Mouse (Mus musculus): Measurements from ENCODE around the gene Kcnab1.

Gene Kcnab1

DNA sequence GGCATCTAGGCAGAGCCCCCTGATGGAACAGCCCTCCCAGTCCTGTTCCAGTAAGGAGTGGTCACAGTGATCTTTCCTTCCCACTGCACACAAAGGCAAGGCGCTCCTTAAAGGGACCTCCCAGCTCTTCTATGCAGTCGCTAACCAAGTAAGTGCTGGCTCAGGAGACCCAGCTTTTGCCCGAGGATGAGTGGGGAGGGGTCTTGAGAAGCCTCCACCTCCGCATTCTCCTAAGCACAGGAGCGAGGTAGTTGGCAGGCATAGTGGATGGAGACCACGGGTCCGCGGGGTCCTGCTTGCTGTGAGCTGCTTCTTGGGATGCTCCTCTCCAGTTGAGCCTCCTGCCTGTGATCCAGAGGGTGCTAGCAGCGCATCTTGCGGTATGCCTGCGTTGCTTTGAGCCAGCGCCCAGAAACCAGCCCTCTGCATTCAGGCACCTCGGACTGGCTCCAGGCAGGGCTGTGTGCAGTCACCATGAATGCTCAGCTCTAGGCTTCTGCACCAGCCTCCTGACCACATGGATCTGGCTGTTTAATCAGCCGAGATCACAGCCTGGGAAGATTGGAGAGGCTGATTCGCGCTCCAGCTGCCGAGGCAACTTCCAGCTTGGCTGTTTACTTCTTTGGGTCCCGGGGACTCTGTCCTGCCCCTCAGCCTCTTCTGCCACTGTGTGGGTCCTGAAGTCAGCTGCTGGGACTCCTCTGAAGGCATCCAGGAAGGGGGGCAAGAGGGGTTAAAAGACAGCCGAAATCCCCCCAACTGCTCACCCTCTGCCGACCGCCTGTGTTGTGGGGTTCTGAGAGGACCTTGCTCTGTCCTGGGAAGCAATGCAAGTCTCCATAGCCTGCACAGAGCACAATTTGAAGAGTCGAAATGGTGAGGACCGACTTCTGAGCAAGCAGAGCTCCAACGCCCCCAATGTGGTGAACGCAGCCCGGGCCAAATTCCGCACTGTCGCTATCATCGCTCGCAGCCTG lies at the start of gene Kcnab1:
Gene Kcnab1 (plus strand): TSS at position 440 of the 977 bp plus-strand sequence.
- DNase-seq (ENCODE audit: inconsistent ontology term), result peak; percentile 73

DNA sequence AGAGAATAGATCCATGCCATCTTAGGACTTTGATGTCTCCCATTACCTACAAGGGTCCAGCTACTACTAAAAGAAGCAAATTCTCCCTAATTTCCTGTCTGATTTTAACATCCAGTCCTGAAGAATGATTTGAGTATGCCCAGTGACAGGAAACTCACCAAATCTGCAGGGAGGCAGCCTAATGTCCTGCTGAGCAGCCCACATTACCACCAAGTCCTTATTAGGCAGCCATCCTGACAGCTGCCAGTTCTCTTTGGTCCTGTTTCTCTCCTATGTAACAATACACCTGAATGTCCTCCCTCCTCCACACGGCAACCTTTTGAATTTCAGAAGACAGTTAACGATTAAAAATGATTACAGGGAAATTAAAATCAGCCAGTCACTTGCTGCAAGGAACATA lies 20.9 kb upstream of the Kcnab1 start:
- no peak for DNase-seq (ENCODE audit: inconsistent ontology term)

GRCm38 (mm10) chr3:65104117-65104516 lies 5.1 kb upstream of the Kcnab1 start:
- no peak for DNase-seq (ENCODE audit: inconsistent ontology term)

DNA sequence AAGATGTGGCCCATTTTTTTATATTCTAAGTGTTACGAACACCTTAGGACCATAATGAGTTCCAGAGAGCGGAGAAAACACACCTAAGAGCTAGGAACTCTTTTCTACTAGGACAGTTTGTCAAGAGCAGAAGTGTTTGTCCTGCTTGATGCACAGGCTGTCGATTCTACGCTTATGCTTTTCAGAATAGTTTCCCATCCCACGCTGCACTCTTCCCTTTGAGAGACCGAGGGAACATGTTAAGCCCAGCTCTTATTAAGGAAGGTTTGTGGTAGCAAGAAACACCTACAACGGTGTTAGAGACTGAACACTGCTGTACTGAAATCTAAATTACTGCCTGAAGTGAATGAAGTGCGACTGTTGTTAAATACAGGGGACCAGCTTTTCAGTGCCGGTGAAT lies 1.0 kb downstream of the Kcnab1 start:
- DNase-seq (ENCODE audit: inconsistent ontology term), result no peak

DNA sequence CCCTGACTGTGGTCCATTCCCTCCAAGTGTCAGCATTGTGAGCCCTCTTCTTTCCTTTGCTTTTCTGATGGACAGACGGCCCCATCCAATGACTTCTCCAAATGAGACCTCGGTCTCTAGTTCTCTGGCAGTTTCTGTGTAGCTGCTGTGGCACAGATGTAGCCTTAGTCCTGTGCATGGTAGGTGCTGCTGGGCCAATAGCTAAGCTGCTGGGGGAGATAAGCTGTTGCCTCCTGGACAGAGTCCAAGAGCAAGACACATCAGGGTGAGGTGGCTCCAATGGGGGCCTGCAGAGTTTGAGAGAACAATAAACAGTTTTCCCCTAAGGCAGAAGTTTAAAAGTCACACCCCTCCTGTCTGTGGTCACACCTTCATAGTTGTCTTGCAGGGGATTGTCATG lies 2.0 kb downstream of the Kcnab1 start:
- no peak for DNase-seq (ENCODE audit: inconsistent ontology term)

DNA sequence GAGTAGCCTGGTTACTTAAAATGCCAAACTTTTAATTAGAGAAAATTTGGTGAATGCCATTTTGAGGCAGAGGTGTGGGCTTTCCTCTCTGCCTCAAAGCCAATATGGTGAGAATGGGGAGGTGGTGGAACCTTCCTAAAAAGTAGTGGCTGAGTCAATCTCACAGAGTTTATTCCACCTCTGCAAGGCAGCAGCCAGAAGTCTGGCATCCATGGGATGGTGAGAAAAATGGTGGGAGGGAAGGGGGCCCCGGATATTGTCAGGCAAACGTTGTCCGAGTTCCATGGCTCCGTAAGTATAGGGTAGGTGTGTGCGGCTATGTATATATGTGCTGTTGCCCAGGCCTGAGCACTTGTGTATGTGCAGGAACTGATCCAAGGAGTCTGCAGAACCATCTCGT lies 6.0 kb downstream of the Kcnab1 start:
- no peak for DNase-seq (ENCODE audit: inconsistent ontology term)

DNA sequence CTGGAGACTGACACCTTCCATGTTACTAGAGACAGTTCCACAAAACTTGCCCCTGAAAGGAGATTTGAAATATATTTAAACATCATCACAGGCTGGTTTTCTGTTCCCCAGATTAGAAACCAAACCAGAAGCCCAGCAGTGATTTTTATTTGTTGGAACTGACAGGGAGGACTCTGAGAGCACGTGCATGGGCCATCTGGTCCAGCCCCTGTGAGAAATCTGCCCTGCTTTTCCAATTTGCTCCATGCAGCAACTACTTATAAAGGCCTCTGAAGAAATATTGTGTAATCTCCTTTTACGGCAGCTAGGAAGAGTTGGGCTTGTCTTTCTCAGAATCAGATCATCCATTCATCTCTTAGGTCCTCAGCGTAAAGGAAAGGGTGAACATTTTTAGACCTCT lies 7.8 kb downstream of the Kcnab1 start:
- DNase-seq (ENCODE audit: inconsistent ontology term), result no peak

DNA sequence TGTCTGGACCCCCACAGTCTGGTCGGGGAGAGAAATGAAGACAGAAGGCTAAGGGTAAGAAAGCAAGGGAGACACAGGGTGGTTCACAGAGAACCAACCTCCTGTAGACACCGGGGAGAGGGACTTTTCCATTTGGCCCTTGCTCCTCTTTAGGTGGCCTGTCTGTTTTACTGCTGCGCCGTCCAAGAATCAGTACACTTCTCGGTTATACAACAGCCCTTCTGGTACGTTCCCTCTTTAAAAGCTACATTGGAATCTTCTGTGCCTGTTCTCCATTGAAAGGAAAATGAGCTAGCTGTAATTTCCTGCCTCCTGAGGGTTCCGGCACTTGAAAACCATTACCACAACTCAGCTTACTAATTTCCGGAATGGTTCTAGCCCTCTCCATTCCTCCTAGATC lies 8.2 kb downstream of the Kcnab1 start:
- no peak for DNase-seq (ENCODE audit: inconsistent ontology term)

GRCm38 (mm10) chr3:65124975-65125374 lies 15.8 kb downstream of the Kcnab1 start:
- DNase-seq (ENCODE audit: inconsistent ontology term), result no peak

DNA sequence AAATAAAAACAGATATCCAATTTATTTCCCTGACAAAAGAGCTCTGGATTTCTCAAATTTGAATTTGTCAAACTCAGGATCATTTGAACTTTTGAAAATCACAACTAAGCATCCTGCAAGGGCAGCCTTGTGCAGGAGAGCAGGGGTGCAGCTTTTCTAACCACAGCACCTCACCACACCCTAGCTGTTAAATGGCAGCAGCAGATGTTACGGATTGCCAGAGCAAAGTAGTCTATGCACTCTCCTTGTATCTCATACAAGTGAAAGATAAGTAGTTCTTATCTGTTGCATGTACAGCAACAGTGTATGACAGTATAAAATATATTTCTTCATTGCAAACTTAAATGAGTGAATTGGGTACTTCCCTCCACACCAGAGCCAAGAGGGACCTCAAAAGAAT lies 20.4 kb downstream of the Kcnab1 start:
- DNase-seq (ENCODE audit: inconsistent ontology term), result no peak

- DNase-seq (ENCODE audit: inconsistent ontology term), result no peak
These were observed 25.7 kb downstream of the Kcnab1 start for GRCm38 (mm10) chr3:65134931-65135330.

- no peak for DNase-seq (ENCODE audit: inconsistent ontology term)
These were observed 27.7 kb downstream of the Kcnab1 start for GRCm38 (mm10) chr3:65136897-65137296.

- peak; percentile 66 for DNase-seq (ENCODE audit: inconsistent ontology term)
These were observed 29.6 kb downstream of the Kcnab1 start for GRCm38 (mm10) chr3:65138739-65139138.

DNA sequence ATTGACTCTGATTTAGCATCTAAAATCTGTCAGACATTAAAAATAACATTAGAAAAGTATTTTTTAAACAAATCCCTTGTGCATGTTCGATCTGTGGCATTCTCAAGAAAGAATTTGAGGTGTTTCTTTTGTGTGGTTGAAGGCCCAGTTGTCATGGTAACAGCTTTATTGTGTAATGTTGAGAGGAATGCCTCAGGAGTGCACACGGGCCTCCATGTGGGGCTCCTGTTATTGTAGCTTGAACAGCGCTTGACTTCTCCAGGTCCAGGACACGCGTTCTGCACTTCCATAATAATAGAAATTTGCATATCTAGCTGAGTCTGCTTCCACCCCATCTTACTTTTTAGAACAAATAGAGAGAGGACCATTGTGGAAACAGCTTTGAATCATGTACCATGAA lies 36.0 kb downstream of the Kcnab1 start:
- peak; percentile 16 for DNase-seq (ENCODE audit: inconsistent ontology term)

DNA sequence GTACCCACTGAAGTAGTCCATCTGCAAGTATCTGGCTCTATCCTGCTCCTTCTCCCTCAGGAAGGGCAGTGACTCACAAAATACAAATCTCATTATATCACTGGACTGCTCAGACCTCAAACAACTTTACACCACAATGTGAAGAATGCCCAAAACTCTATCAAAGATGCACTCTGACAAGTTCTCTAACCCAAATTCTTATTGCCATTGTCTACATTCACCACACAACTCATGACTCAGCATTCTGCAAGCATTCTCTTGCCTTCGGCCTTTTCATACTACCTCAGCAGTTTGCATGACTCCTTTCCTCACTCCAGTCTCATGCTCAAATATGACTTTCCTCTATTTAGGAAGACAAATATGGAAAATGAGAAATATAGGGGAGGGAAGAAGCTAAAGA lies 42.6 kb downstream of the Kcnab1 start:
- DNase-seq (ENCODE audit: inconsistent ontology term), result peak; percentile 86

DNA sequence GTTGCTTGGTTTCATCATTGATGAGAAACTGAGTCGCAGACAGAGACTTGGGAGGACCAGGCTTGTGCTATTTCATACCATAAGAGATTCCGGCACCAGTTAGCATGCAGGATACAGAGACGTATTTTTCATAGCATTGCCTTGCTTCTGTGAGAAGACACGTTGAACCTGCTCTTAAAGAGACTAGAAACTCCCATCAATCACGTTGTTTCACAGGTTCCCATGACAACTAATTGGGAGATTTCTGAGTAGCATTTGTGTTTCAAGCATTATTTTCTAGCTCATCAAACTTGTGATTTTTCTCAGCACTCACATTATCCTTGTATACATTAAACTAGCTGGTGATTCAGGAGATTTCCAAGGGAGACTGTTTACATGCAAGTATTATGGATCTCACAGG lies 63.8 kb downstream of the Kcnab1 start:
- no peak for DNase-seq (ENCODE audit: inconsistent ontology term)

DNA sequence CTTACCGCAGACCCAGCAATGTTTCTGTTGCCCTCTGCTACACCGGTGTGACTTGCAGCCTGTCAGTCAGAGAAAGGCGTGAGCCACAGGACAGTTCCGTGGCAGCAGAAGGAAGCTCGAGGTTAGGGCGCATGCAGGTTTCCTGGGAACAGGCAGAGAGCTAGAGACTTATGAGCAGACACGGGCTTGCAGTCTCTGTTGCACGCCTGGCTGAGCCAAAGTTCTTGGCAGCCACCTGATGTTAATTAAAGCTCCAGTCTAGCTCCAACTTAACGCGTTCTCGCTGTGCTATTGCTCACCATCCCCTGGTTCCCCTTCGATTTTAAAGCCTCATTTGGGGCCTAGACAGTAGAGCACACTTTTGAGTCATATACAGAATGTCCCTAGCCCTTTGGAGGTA lies 65.4 kb downstream of the Kcnab1 start:
- peak; percentile 13 for DNase-seq (ENCODE audit: inconsistent ontology term)

DNA sequence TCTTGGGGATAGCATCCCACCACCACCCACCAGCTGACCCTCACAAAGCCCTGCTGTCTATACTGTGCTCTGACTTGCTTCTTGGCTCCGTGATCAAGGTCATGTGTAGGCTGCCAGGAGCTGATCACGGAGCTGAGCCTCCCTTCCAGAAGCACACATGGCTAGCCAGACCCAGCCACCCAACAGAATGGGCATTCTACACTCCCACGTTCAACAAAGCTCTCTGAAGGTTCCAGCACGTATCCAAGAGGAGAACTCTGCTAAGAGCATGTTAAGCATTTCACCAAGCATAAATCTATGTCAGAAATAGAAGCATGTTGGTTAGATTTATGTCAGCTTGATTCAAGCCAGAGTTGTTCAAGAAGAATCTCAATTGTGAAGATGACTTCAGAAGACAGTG lies 66.6 kb downstream of the Kcnab1 start:
- no peak for DNase-seq (ENCODE audit: inconsistent ontology term)

- DNase-seq (ENCODE audit: inconsistent ontology term), result no peak
These were observed 67.7 kb downstream of the Kcnab1 start for GRCm38 (mm10) chr3:65176846-65177245.

- no peak for DNase-seq (ENCODE audit: inconsistent ontology term)
These were observed 78.9 kb downstream of the Kcnab1 start for GRCm38 (mm10) chr3:65187833-65188698.

DNA sequence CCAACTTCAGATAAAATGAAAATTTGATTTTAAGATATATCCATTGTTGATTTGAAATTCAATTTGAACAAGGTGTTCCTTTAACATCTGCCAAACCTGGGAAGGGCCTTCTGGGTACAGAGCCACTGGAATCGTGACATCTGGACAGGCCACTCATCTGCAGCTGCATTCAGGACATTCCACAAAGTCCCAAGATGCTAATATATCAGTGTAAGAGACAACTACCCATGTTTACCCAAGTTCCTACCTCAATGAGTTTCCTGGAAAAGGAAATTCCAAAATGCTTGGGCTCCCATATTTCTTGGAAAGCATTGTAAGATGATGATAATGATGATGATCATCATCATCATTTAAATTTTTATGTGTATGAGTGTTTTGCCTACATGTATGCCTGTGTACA lies 91.4 kb downstream of the Kcnab1 start:
- no peak for DNase-seq (ENCODE audit: inconsistent ontology term)

DNA sequence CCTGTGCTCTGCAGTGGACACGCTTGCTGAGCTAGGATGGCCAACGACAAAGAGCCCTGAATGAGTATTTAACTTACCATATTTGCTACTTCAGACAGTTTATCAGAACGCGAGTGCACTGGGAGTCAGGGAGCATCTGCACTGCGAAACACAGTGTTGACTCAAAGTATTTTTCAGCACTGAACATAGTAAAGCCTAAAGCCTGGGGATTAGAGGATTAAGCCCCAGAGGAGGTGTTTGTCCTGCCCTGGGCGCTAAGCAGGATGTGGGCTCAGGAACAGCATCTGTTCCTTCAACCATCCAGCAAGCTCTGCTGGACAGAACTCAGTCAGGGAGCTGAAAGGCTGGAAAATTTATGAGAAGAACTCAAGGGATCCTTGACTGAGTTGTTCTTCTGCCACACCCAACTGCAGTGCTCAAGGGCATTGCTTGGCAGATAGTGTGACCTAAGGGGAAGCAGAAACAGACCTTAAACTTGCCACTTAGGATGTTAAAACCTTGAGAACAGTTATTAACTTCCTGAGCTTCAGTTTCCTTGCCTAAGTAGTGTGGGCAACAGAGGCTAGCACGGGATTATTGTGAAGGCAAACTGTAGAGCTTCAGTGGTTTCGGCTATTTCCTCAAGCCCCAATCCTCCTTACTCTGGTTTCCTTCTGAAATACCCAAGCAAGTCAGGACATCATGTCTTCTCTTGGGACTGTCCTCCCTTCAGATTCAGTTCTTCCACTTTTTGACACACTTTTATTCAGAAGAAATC lies 94.4 kb downstream of the Kcnab1 start:
- no peak for DNase-seq (ENCODE audit: inconsistent ontology term)
